Mouse (Mus musculus) cortical plate, adult 2 months (tissue): ENCODE data around the gene Pik3ap1.

Source experiments
- CTCF ChIP-seq: fragments of 200-500 bp; IDR thresholded peaks from 2 replicates; pipeline ENCODE4 v1.5.1; 2011; ENCODE audit warnings: mild to moderate bottlenecking, control low read depth, low read length; ENCODE audit not compliant: insufficient read depth; ENCODE audit errors: extremely low read depth
- POLR2A ChIP-seq: fragments of 200-500 bp; IDR thresholded peaks from 2 replicates; pipeline ENCODE4 v1.6.1; 2011; ENCODE audit warnings: mild to moderate bottlenecking, low read length, control low read depth; ENCODE audit not compliant: insufficient read depth; ENCODE audit errors: extremely low read depth

DNA sequence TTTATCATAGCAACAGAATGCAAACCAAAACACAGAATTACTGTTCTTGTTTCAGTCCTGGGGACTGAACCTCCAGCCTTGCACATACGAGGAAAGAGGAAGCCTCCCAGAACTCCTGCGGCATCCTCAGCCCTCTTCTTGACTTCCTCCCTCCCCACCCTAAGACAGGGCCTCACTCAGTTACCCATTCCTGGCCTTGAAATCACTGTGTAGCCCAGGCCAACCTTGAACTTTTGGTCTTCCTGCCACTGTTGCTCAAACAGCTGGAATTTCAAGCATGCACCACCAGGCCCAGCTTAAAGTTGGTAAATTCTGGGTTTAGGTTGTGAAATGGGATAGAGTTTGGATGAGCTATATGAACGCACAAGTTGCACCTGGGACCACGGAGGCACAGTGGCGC, 10.2 kb downstream of the Pik3ap1 start:
- no peak for TF ChIP-seq POLR2A
- no peak for TF ChIP-seq CTCF
